Mouse (Mus musculus) c-Kit-positive CD71-positive TER-119-negative erythroid progenitor cells, embryonic 14.5 days (primary cell): ENCODE data around the gene Ntrk1.
"Not testable (repeated sequence)": the region's sequence is repeated elsewhere in the genome, so short reads cannot be mapped to it uniquely, and the experiment has no call there.

Experiments used
- DNase-seq: peaks from one replicate; pipeline ENCODE4 v3.0.0-alpha.2; 2013; ENCODE audit warnings: low read depth

Gene Ntrk1

DNA sequence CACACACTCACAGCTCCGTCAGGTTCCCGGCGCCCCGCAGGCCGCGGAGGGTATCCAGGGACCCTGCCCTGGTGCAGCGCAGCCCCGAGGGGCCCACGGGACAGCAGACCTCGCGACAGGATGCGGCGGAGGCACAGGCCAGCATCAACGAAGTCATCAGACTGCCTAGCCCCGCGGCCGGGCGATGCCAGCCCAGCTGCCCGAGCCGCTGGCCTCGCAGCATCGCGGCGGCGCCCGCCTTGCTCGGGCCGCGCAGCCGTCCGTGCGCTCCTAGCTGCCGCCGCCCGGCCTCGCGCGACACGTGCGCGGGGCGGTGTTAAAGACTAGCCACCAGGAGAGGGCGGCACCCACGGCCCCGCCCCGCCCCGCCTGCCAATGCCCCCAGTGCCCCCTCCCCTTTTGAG lies at the start of gene Ntrk1:
Gene Ntrk1 (minus strand): TSS at position 241 of the 404 bp plus-strand sequence.
- DNase-seq = no peak

DNA sequence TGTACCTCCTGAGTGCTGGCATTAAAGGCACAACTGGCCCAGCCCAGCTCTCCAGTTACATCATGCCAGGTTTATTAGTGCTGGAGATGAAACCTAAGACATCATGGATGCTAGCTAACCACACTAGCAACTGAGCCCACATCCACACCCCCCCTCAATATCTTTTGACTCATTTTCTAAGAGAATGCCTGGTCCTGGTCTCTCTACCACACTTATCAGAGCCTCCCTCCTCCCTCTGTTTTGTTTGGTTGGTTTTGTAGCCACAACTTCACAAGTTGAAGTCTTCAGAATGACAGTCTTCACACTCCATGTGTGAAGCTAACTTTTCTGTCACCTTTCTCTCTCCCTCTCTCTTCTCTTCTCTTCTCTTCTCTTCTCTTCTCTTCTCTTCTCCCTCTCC lies 45.9 kb upstream of the Ntrk1 start:
- DNase-seq = no peak

DNA sequence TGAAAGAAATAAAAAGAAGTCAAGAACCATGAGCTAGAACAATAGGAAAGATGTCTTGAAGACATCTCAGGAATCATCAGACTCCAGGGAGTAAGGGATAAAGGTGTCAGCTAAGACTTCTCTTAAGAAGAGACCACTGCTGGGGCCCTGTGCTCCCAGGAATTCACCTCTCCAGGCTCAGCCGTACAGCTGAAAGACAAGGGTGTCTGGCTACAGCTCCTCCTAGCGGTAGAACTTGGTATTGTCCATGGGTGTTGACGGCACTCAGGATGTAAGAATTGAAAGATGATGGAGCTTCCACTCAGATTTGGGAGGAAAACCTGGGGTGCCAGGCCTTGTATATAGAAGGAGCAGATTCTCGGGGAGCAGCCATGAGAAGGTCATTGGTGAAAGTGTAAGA lies 43.7 kb upstream of the Ntrk1 start:
- peak; percentile 44 for DNase-seq

DNA sequence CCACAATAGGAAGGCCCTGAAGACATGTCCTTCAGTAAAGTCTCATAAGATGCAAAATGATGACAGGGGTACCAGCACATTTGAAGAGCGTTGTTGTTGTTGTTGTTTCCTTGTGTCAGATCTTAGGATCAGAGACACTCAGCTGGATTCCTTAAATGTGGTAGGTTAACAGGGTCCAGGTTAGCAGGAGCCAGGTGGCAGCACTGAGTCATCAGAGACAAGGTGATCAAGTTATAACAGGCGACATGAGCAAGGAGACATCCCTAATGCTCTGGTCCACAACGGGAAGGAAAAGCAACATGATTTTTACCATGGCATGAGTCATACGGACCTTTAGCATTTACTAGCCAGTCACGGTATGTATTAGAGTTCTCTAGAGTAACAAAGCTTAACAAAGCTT lies 38.5 kb upstream of the Ntrk1 start:
- DNase-seq = no peak

DNA sequence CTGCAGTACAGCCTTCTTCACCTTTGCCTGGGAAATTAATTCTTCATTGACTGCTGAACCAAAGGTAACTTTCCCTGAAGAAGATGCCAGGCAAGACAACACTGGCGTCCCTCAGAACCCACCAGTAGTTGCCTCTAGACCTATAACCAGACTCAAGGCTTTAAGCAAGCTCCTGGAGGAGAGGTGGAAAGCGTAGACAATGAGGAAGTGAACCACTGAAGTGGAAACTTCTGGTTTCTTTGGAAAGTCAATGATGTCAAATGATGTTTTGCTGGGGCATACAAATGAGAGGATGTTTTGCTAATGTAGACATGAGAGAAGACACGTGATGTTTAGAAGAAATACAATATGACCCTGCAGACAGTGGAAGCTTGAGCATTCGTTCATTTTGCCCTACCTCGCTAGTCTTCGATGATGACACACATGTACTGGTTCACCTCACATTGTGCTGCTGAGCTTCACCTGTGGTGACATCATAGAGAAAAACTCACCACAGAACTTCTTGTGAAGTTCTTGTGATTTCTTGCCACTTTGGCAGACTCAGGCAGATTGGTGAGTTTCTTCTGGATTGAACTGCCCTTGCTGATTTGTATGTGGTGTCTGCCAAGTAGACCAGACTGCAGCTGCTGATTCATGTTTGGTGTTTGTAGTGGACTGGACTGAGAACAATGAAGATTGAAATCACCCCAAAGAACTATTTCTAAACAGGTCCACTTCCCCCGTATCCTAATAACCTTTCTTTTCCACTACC lies 37.3 kb upstream of the Ntrk1 start:
- no peak for DNase-seq

DNA sequence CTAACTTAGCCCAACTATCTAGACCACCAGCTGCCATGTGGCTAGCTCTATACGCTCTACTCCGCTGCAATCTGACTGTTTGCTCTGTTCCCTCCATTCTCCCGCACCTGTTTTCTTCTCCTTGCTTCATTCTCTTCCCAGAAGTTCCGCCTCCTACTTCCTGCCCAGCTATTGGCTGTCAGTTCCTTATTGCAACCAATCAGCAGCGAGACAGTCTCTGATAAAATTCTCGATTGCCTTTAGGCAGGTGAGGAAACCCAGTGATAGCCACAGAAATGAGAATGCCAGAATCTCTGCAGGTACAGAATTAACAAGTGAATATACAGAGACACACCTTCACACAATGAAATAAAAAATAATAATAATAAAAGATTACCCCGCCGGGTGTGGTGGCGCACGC lies 34.1 kb upstream of the Ntrk1 start:
- peak; percentile 10 for DNase-seq

DNA sequence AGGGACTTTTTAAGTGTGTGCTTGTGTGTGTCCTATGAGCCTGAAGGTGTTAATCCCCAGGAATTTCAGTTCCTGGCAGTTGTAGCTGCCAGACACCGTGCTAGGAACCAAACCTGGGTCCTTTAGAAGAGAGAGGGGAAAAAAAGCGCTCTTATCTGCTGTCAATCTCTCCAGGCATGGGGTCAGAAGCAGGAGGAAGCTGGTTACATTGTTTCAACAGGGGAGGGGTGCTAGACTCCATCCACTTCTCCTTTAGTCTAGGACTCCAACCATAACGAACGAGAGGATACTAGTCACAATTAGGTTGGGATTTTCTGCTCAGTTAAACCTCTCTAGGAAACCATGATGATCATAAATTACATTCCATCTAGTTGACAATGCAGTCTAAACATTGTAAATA lies 33.5 kb upstream of the Ntrk1 start:
- DNase-seq = no peak

DNA sequence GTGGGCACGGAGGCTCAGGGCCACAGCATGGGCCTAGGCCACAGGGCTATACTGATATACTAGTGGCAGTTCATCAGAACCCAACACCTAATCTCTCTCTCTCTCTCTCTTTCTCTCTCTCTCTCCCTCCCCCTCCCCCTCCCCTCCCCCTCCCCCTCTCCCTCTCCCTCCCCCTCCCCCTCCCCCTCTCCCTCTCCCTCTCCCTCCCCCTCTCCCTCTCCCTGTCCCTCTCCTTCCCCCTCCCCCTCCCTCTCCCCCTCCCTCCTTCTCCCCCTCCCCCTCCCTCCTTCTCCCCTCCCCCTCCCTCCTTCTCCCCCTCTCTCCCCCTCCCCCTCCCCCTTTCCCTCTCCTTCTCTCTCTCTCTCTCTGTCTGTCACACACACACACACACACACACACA lies 29.2 kb upstream of the Ntrk1 start, which contains the start of gene Pear1:
Gene Pear1 (minus strand): TSS at position 101 of the 400 bp plus-strand sequence.
- not testable (repeated sequence) for DNase-seq

DNA sequence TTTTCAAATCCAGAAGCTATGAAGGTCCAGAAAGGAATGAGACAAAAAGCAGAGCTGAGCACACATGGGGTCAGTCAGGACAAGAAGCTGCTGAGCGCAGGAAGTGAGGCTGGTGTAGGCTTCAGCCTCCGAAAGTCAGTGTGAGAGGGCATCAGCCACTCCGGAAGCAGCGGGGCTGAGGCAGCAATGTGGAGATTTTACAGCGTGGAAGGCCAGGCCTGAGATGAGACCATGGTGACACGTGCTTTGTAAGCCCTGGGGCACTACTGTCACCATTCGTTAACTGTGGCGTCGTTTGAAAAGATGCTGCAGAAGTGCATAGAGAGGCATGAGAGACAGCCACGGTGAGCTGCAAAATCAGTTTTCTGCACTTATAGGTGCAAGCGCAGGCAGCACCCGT lies 23.3 kb upstream of the Ntrk1 start:
- DNase-seq = no peak

DNA sequence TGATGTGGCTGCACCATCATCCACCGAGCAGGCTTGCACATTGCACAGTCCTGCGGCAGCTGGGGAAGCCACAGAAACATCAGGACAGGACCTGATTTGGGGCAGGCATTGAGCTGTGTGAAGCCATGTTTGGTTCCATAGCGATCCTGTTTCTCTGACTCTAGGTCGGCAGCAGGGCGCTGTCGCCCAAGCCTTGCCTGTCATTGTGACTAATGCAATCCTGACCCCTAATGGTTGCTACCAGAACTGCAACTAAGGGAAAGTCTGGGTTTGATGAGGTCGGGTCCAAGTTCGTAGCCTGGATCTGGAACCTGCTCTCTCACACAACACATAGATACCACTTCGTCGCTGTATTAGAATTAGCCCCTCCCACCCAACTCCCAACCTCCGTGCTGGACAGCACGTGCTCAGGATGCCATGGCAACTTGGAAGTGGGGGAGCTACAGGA lies 21.7 kb upstream of the Ntrk1 start:
- DNase-seq = peak; percentile 71

DNA sequence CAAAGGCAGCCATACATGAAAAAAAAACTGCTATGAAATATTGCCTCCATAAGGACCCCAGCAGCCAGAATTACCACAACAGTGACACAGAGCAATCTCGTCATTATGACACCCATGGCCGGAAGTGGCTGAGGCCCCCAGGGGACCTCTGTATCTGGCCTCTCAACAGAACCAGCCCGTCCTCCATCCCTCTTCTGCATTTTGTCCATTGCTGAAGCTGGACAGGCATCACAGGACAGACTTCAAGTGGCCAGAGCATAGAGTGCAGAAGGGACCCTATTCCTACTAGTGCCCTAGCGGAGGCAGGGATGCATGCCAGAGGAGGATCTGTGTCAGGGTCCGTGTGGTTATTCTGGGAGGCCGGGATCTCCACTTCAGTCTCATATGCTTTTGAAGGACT lies 21.2 kb upstream of the Ntrk1 start:
- DNase-seq = no peak

DNA sequence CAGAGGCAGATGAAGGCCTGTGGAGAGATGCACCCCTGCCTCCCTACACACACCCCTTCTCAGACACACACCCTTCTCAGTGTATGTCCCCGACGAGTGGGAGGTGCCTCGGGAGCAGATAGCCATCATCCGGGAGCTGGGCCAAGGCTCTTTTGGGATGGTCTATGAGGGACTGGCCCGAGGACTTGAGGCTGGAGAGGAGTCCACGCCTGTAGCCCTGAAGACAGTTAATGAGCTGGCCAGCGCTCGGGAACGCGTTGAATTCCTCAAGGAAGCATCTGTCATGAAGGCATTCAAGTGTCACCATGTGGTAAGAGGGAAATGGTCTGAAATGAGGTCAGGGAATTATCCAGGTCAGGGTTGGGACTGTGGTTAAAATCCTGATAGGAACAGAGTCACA lies 17.9 kb upstream of the Ntrk1 start:
- no peak for DNase-seq

DNA sequence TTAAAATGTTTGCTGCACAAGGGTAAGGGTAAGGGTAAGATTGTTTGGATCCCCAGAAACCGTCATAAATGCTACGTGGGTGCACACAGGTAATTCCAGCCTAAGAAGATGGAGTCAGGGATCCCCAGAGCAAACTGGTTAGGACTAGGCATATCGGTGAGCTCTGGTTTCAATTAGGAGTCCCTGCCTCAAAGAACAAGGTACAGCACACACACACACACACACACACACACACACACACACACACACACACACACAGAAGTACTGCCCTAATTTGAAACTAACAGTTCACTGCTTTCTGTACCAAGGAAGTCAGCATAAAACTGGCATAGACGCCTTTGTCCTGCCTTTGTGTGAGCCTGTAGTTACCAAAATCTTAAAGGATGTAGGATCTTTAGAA lies 17.5 kb upstream of the Ntrk1 start:
- DNase-seq = no peak

DNA sequence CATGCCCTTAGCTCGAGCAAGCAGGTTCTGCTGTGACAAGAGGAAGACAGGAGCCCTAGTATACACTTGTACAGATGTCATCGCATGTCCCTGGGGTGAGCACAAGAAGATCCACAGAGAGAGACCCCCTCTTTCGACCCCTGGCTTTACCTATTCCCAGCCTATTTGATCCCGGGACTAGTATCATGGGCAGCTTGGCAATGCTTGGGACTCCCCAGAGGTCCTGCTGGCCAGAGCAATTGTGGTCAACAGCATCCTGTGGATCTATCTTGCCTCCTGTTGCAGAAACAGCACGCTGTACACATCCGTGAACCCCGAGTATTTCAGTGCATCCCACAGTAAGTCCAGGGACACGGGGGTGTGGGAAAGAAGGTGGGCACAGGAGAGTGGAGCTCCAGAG lies 16.3 kb upstream of the Ntrk1 start:
- DNase-seq = no peak

DNA sequence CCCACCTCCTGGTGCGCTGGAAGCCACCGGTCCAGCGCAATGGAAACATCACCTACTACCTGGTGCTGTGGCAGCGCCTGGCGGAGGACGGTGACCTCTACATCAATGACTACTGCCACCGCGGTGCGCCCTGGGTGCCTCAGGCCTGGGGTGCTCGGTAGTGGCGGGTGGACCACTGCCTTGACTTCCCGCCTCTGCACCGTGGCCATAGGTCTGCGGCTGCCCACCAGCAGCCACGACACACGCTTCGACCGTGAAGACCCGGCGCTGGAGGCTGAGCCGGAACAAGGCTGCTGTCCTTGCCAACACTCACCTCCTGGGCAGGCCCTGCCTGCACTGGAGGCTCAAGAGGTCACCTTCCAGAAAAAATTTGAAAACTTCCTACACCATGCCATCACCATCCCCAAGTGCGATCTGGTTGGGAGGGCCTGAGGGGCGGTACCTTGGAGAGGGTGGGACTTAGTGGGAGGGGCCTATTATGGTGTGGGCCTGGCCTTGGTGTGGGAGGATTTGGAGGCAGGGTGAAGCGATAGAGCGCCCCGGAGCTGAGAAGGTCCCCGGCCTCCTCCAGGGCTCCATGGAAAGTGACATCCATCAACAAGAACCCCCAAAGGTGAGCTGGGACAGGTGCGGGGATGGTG lies 14.5 kb upstream of the Ntrk1 start:
- no peak for DNase-seq

DNA sequence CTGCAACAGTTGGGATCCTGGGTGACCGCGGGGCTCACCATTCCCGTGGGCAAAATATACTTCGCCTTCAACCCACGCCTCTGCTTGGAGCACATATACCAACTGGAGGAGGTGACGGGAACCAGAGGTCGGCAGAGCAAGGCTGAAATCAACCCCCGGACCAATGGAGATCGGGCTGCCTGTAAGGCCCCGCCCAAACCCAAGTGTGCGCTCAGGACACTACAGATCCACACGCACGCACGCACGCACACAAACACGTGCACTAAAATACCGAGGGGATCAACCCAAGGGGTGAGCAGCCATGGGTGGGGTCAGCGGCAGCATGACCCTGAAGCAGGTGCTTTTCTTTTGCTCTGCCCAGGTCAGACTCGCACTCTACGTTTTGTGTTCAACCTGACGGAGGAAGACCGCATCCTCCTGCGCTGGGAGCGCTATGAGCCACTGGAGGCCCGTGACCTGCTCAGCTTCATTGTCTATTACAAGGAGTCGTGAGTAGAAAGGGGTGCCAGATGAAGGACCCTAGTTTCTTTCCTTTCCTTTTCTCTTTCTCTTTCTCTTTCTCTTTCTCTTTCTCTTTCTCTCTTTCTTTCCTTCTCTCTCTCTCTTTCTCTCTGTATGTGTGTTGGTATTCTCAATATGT lies 9.2 kb upstream of the Ntrk1 start:
- no peak for DNase-seq

DNA sequence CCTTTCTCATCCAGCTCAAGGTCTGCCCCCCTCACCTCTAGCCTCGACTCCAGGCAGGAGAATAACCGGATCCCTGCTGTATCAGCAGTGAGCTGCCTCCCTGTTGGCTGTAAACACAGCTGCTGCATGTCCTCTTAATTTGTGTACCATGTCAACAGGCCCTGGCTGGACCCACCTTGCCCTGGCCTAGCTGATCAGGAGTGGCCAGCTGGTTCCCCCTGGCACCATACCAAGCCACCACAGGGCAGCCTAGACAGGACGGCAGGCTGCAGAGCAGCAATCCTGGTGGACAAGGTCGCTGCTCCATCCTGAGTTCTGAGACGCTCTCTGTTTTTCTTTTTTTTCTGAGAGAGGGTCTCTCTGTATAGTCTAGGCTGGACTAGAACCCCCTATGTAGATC lies 6.7 kb upstream of the Ntrk1 start:
- no peak for DNase-seq

DNA sequence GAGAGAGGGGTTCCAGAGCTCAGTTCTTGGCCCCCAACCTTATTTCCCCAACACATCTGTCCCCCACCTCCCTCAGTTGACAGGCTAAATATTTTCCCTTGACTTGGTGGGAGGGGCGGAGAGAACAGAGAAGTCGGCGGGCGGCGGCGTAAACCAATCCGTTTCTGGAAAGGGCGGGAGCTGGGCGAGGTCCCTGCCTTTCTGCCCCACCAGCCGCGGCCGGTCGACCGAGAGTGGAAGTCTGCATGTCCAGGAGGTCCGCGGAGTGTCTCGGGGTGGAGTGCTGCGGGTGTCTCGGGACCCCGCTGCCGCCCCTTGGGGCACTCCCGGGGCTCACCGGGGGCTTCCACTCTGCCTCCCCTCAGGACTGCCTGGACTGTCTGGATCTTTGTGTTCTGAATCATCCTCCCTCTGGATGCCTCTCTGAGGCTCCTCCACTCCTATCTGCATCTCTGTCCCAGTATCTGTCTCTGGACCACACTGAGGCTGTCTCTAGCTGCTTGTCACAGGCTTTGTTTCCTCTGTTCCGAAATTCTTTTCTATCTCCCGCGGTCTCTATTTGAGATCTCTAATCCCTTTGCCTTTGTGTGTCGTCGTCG lies 1.9 kb upstream of the Ntrk1 start, which contains the start of gene Insrr:
Gene Insrr (plus strand): TSS at position 216 of the 599 bp plus-strand sequence.
- DNase-seq = no peak

DNA sequence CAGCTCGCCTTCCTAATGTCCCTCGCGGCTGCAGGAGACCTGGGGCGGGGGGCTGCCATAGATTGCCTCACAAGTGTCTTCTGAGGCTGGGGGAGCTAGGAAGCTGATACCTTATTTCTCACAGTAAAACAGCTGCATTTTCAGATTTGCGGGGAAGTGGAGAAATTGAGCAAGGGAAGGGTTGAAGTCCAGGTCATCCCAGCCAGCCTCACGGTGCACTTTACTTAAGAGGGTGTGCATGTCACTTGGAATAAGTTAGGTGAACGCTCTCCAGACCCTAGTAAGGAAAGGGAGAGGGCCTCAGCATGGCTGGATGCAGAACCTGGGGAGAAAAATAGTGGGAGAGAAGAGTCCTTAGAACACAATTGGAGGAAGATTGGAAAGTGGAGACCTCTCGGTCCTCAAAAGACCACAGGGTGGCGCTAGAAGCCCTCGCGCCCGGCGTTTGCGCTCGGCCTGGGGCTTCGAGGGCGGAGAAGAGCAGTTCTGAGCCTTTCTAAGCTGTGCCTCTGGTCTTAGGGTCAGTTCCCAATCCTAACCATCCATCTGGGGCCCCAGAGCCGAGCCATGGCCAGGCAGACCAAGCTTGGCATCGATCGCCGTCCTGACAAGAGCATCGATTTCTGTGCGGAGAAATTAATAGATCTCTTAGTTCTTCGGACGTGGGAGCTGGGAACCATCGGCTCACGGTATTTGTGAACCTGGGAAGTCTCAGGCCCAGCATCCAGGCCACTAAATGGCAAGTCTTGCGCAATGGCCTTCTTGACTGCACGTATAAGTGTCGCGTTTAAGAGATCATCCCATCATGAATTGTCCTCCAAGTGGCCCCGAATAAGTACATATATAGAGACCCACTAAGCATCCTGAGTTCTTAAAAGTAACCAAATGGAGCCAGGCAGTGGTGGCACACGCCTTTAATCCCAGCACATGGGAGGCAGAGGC lies 645 bp upstream of the Ntrk1 start:
- peak; percentile 27 for DNase-seq

DNA sequence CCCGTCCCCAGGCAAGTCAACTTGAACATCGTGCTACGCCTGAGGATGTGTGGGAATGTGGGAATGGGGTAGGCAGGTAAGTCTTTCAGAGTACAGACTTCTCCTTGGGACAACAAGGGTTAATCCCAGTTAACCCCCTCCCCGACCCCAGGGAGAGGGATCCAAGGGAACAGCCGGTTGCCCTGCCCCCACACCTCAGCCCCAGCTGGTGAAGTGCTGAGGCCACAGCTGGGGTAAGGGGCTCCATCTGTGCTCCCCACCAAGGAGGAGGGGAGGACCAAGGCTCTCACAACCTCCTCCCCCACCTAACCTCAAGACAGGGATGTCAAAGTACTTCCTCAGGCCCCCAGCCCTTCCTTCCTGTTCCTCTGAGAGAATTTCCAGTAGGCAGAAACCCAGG lies 5.2 kb downstream of the Ntrk1 start:
- no peak for DNase-seq

DNA sequence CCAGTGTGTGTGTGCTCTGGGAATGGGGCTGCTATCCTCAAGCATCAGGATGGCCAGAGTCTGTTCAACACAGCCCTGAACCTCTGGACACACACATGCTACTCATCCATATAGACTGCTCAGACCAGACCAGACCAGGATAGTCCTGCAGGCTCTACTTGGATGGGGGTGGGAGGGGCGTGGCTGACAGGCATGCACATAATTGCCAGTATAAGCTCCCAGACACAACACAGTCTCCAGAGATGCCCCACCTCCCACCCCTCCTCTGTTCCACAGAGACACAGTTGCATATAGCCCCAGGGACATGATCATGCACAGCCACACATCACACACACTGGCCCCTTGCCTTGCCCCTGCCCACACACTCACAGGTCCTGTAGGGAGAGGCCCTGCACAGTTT lies 5.7 kb downstream of the Ntrk1 start:
- no peak for DNase-seq
